Mouse (Mus musculus) limb, embryonic 15.5 days (tissue): ENCODE results near the gene Dlgap1. TPM values are rescaled to one million over a fixed set of nuclear protein-coding genes. Genes with fewer than 3 reads are reported as not detected.

ENCODE experiments used
- ATAC-seq: fragments of 200-750 bp; cut with Nextera tagmentation; 2 replicates; pipeline ENCODE4 v1.8.0; 2017; ENCODE audit warnings: low read depth, moderate TSS enrichment; ENCODE audit not compliant: insufficient number of reproducible peaks, low FRiP score, low TSS enrichment
- H3K27ac ChIP-seq: fragments of 300-500 bp; sonication (generic); 2 replicates; pipeline ENCODE4 v1.5.1; 2015; ENCODE audit warnings: moderate library complexity, mild to moderate bottlenecking, inconsistent platforms
- H3K27me3 ChIP-seq: fragments of 300-500 bp; sonication (generic); 2 replicates; pipeline ENCODE4 v1.6.1; 2015; ENCODE audit warnings: inconsistent platforms
- H3K36me3 ChIP-seq: fragments of 300-500 bp; sonication (generic); 2 replicates; pipeline ENCODE4 v1.6.1; 2015; ENCODE audit warnings: inconsistent platforms
- H3K4me1 ChIP-seq: fragments of 300-500 bp; sonication (generic); 2 replicates; pipeline ENCODE4 v1.6.1; 2015; ENCODE audit warnings: inconsistent platforms
- H3K4me2 ChIP-seq: fragments of 300-500 bp; sonication (generic); 2 replicates; pipeline ENCODE4 v1.6.1; 2015; ENCODE audit warnings: mild to moderate bottlenecking, inconsistent platforms
- H3K4me3 ChIP-seq: fragments of 300-500 bp; sonication (generic); 2 replicates; pipeline ENCODE4 v1.5.1; 2015; ENCODE audit warnings: mild to moderate bottlenecking, inconsistent platforms
- H3K9ac ChIP-seq: fragments of 300-500 bp; sonication (generic); 2 replicates; pipeline ENCODE4 v1.6.1; 2015; ENCODE audit warnings: inconsistent platforms
- H3K9me3 ChIP-seq: fragments of 300-500 bp; sonication (generic); 2 replicates; pipeline ENCODE4 v1.6.1; 2016; ENCODE audit warnings: inconsistent platforms
- WGBS: fragments of 180-500 bp; shearing (Covaris S2); methylation state at CpG from one replicate; pipeline ENCODE4 v1.1.7; 2015; 5-methylcytosine and 5-hydroxymethylcytosine counted together
- polyA plus RNA-seq: library from polyadenylated mRNA; unstranded; fragments of >200 nt; fragmentation: Nextera tagmentation; extraction: Ambion mirVana; gene quantifications from 2 replicates; pipeline ENCODE4 v1.2.1, GENCODE M21; 2015

Gene Dlgap1
- polyA plus RNA-seq, 1 experiment from 2014 or later = 3.1 TPM

DNA sequence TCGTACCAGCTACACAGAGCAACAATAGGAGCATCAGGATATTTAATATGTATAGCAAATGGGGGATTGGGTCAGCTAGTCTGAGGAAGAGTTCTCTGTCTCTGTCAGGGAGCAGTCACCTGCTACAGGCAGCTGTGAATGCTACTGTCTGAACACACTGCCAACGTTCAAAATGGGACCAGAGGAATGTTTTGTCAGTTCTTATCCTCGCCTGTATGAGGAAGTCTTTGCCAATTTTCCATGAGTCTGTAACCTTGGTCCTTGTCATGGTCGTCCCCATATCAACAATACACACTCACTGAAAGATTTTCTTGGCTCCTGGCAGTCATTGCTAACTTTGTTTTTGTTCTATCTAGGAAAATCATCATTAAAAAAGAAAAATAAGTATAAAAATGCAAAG is 51.5 kb downstream of the Dlgap1 start:
- Histone ChIP-seq H3K4me3 (no peak overlapping the region), H3K9ac (no peak overlapping the region), H3K36me3 (no peaks in the 10 kb centered on the region), H3K9me3 (no peaks in the 10 kb centered on the region), H3K27me3 (no peaks in the 10 kb centered on the region), H3K27ac (no peak overlapping the region), H3K4me1 (no peaks in the 10 kb centered on the region), H3K4me2 (no peak overlapping the region)
- ATAC-seq = no peak
- 73% methylated on average over 4 of the region's 4 CpGs for WGBS

DNA sequence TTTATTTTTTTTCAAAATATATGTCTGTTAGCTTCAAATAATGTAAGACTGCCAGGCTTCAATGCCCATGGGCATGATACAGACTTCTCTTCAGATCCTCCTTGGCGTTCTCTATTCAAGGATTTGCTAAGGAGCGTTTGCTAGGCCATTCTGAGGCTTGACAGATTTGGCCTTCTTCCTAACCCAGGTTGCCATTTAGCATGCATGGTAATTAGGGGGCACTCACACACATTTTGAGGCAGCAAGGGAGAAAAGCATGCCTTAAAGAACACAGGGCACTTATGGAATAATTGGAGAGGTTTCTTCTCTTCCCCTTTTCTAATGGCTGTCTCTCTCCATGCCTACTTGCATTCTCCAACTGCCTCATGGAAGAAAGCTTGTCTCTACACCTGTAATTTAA is 53.7 kb downstream of the Dlgap1 start:
- H3K27ac ChIP-seq = no peak overlapping the region
- no peak overlapping the region for H3K4me2 ChIP-seq
- no peak for ATAC-seq
- no peaks in the 10 kb centered on the region for H3K27me3 ChIP-seq
- no peaks in the 10 kb centered on the region for H3K36me3 ChIP-seq
- H3K9me3 ChIP-seq = no peaks in the 10 kb centered on the region
- 69% methylated on average over 2 of the region's 2 CpGs for WGBS
- no peaks in the 10 kb centered on the region for H3K4me1 ChIP-seq
- no peak overlapping the region for H3K9ac ChIP-seq
- no peak overlapping the region for H3K4me3 ChIP-seq

DNA sequence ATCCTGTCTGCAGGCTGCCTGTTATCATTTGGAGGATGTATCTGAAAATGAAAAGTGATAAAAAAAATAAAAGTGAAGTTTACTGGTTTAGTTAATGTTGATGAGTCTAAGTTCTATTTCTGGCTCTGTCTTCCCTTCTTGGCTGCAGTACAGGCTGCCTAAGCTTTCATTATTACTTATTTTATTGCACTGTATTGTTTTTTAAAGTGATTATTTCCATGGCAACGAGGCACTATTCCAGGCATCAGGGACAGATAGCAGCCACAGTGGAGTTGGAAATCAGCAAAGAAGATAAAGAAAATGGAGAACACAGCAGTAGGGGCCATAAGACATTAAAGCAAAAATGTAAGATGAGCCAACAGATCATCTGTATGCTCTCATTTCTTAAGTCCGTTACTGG is 66.0 kb downstream of the Dlgap1 start:
- Histone ChIP-seq H3K4me1 (no peaks in the 10 kb centered on the region), H3K9me3 (no peaks in the 10 kb centered on the region), H3K9ac (no peak overlapping the region), H3K27ac (no peak overlapping the region), H3K4me3 (no peak overlapping the region), H3K4me2 (no peak overlapping the region), H3K27me3 (no peaks in the 10 kb centered on the region), H3K36me3 (no peaks in the 10 kb centered on the region)
- ATAC-seq = no peak
- WGBS = 63% methylated on average over 2 of the region's 2 CpGs

DNA sequence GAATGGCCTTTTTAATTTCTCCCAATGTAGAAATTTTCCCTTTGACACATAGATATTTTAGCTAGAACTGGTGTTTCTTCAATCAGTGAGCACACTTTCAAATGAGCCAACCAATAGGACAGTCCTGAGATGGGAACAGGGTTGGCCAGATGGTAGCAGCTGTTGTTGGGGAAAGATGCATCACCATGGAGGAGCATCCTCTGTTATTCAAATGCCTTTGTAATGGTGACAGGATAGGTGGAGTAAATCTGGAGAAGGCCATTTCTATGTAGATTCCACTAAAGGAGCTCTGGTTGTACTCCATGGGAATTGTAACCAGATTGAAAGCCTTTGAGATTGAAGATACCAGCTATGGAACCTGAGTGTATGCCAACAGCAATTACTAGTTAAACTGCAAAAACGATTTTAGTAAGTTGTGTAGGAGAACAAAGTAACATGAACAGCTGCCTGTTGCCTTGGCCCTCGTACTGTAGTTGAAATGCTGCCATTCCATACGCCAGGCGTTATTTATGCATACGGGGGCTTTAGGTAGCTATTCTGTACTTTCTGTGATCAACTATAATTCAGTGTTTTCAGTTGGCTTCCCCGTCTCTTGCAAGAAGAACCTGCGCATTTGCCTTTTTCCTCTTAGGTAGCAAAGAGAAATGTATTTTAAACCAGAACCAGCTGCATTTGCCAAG is 72.0 kb downstream of the Dlgap1 start:
- H3K27me3 ChIP-seq = no peaks in the 10 kb centered on the region
- H3K4me1 ChIP-seq = no peaks in the 10 kb centered on the region
- no peak overlapping the region for H3K9ac ChIP-seq
- H3K4me2 ChIP-seq = no peak overlapping the region
- H3K36me3 ChIP-seq = no peaks in the 10 kb centered on the region
- WGBS = 52% methylated on average over 7 of the region's 7 CpGs
- H3K9me3 ChIP-seq = no peaks in the 10 kb centered on the region
- no peak overlapping the region for H3K4me3 ChIP-seq
- H3K27ac ChIP-seq = no peak overlapping the region
- ATAC-seq = no peak

DNA sequence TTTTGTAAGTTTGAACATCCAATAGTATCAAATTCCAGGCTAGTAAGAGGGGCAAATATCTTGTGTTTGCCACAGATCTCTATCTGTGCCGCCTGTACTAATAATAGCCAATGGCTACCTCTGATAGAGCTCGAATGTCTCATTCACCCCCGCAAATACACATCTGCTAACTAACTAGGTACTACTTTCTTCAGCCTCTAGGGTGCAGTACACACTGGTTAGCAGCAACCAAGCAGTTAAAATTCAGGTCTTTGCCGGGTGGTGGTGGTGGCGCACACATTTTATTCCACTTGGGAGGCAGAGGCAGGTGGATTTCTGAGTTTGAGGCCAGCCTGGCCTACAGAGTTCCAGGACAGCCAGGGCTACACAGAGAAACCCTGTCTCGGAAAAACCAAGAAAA is 99.4 kb downstream of the Dlgap1 start:
- H3K27ac ChIP-seq = no peak overlapping the region
- 78% methylated on average over 6 of the region's 6 CpGs for WGBS
- no peaks in the 10 kb centered on the region for H3K4me1 ChIP-seq
- no peak overlapping the region for H3K4me2 ChIP-seq
- no peaks in the 10 kb centered on the region for H3K36me3 ChIP-seq
- ATAC-seq = no peak
- no peaks in the 10 kb centered on the region for H3K9me3 ChIP-seq
- H3K9ac ChIP-seq = no peak overlapping the region
- H3K27me3 ChIP-seq = no peaks in the 10 kb centered on the region
- H3K4me3 ChIP-seq = no peak overlapping the region

DNA sequence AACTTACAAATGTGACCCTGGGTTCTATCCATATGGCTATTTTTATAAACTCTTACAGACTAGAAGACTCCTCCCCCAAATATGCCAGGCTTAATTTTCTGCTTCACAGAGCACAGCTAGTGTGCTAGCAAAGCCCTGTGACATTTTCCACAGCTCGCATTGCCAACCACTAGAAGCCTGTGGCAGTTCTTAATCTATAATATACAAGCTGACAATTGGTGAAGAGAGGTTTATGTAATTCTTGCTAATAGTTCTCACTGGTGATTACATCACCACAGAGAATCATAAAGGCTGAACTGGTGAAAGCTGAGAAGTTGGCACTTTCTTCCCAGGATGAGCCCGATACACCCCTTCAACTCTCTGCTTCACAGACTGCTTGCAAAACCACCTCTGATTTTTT is 103.2 kb downstream of the Dlgap1 start:
- WGBS = 59% methylated on average over 2 of the region's 2 CpGs
- Histone ChIP-seq H3K9ac (no peak overlapping the region), H3K36me3 (no peaks in the 10 kb centered on the region), H3K4me2 (no peak overlapping the region), H3K4me1 (no peaks in the 10 kb centered on the region), H3K27ac (no peak overlapping the region), H3K27me3 (no peaks in the 10 kb centered on the region), H3K4me3 (no peak overlapping the region), H3K9me3 (no peaks in the 10 kb centered on the region)
- ATAC-seq = no peak

DNA sequence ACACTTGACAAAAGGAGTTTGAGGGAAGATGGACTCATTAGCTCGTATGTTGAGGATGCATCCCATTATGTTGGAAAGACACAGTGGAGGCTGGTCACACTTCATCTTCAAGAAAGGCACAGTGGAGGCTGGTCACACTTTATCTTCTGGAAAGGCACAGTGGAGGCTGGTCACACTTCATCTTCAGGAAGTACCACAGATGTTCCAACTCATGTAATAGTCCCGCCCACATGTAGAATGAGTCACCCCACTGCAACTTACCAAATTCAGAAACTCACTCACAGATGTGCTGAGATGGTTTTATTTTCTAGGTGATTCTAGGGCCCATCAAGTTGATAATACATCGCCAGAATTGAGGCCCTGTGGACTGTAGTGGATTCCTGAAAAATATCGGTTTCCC is 119.3 kb downstream of the Dlgap1 start:
- no peaks in the 10 kb centered on the region for H3K27me3 ChIP-seq
- H3K4me3 ChIP-seq = no peak overlapping the region
- no peaks in the 10 kb centered on the region for H3K36me3 ChIP-seq
- no peak overlapping the region for H3K4me2 ChIP-seq
- whole genome bisulfite sequencing = 89% methylated on average over 4 of the region's 4 CpGs
- ATAC-seq = no peak
- no peaks in the 10 kb centered on the region for H3K4me1 ChIP-seq
- H3K9ac ChIP-seq = no peak overlapping the region
- no peak overlapping the region for H3K27ac ChIP-seq
- H3K9me3 ChIP-seq = no peaks in the 10 kb centered on the region

DNA sequence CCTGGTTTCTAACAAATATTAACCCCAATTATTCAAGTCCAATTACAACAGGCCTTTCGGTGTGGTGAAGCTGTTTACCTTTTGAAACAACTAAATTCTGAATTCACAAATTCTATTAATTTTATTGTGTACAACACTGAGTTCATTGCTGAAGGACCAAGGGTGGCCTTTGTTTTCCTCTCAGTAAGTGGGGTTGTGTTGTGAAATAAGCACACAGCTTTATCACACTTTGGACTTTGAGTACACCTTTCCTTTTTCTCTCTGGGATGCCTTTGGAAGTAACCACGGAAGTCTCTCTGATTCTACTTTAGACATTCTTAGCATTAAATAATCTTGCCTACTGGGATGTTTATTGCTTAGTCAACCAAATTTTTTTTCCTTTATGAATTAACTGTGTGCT is 121.9 kb downstream of the Dlgap1 start:
- no peaks in the 10 kb centered on the region for H3K27me3 ChIP-seq
- H3K36me3 ChIP-seq = no peaks in the 10 kb centered on the region
- H3K9ac ChIP-seq = no peak overlapping the region
- H3K4me2 ChIP-seq = no peak overlapping the region
- H3K4me1 ChIP-seq = no peaks in the 10 kb centered on the region
- no peaks in the 10 kb centered on the region for H3K9me3 ChIP-seq
- ATAC-seq = no peak
- 86% methylated on average over 2 of the region's 2 CpGs for WGBS
- H3K27ac ChIP-seq = no peak overlapping the region
- H3K4me3 ChIP-seq = no peak overlapping the region

DNA sequence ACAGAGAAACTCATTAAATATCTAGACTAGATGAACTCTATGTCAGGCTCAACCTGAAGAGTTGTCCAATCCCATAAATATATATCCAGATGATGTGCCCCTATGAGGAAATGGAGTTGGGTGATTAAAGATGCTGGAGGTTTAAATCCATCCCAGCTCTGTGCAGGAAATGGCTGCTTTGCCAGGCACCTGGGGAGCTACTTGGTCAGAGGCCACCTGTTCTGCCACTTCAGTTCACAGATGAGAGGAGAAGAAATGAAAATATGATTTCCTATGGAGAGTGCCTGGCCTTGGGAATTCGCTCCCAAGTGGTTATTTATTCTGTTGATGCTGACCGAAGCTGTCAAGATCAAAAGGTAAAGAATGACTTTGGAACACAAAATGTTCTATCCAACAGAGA is 160.3 kb downstream of the Dlgap1 start:
- H3K27ac ChIP-seq = no peak overlapping the region
- no peaks in the 10 kb centered on the region for H3K4me1 ChIP-seq
- no peak overlapping the region for H3K9ac ChIP-seq
- 80% methylated on average over 2 of the region's 2 CpGs for WGBS
- ATAC-seq = no peak
- H3K27me3 ChIP-seq = no peaks in the 10 kb centered on the region
- no peak overlapping the region for H3K4me2 ChIP-seq
- H3K9me3 ChIP-seq = no peaks in the 10 kb centered on the region
- no peaks in the 10 kb centered on the region for H3K36me3 ChIP-seq
- no peak overlapping the region for H3K4me3 ChIP-seq

DNA sequence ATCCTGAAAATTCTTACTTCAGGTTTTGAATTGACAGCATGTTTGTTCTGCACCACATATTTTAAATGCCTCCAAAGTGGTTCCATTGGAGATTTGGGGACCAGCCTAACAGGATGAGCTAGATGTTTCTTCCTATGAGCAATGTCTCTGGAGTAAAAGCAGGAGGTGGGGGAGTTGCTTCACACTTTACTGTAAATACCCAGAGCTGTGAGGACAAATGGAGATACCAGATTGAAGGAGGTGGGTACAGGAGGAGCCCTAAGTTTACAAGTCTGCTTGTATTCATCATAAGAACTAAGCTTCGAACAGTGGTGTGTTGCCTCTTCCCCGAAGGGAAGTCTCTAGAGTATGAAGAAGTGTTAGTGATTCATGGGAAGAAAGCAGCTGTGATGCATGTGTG is 201.0 kb downstream of the Dlgap1 start:
- 88% methylated on average over 2 of the region's 2 CpGs for WGBS

DNA sequence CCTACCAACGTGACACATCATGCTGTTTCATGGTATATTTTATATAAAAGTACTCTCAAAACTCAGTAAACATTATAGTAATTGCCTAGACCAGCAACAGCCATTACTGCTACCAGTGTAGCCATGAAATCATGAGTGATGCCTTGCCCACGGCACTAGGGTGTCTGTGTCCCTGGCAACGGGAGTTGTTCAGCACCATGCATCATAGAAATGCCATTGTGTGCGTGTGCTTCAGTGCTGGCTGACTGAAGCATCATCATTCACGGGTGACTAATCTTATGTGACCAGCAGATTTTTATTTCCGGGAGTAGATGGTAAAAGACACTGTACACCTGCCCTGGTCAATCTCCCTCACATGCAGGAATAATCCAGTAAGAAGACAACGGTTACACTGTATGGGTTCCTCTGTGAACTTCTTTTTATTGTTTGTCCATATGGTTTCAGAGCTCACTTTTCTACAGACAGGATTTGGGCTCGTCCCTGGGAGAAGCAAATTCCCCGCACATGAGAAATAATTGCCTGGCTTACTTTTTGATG is 203.7 kb downstream of the Dlgap1 start:
- Histone ChIP-seq H3K9me3 (no peaks in the 10 kb centered on the region), H3K4me2 (no peak overlapping the region), H3K4me1 (no peaks in the 10 kb centered on the region), H3K4me3 (no peak overlapping the region), H3K27me3 (no peaks in the 10 kb centered on the region), H3K36me3 (no peaks in the 10 kb centered on the region), H3K9ac (no peak overlapping the region), H3K27ac (no peak overlapping the region)
- 78% methylated on average over 9 of the region's 9 CpGs for WGBS
- ATAC-seq = no peak

More for the DNA sequence above, 201.0 kb downstream of the Dlgap1 start:
- Histone ChIP-seq H3K9ac (no peak overlapping the region), H3K27ac (no peak overlapping the region), H3K4me1 (no peaks in the 10 kb centered on the region), H3K27me3 (no peaks in the 10 kb centered on the region), H3K4me3 (no peak overlapping the region), H3K36me3 (no peaks in the 10 kb centered on the region), H3K4me2 (no peak overlapping the region), H3K9me3 (no peaks in the 10 kb centered on the region)
- no peak for ATAC-seq

DNA sequence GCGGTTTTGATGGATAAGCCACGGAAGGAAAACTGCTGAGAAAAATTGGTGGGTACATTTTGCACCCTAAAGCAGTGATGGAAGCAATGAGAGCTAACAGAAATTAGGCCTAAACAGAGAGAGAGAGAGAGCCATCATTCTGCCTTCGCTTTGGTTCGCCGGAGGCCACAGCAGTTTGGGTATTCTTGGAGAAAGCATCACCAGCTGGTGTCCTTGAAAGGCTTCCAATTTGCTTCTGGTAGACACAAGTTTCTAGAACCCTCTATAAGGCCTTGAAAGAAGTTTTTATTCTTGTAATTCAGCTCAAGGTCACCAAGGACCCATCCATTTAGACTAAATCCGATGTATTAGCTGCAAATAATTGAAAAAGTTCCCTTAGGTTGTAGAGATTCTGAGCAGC is 205.0 kb downstream of the Dlgap1 start:
- WGBS = 87% methylated on average over 6 of the region's 6 CpGs
- H3K27me3 ChIP-seq = no peaks in the 10 kb centered on the region
- no peaks in the 10 kb centered on the region for H3K9me3 ChIP-seq
- H3K27ac ChIP-seq = no peak overlapping the region
- H3K4me3 ChIP-seq = no peak overlapping the region
- no peaks in the 10 kb centered on the region for H3K36me3 ChIP-seq
- no peak overlapping the region for H3K9ac ChIP-seq
- ATAC-seq = no peak
- no peaks in the 10 kb centered on the region for H3K4me1 ChIP-seq
- no peak overlapping the region for H3K4me2 ChIP-seq

DNA sequence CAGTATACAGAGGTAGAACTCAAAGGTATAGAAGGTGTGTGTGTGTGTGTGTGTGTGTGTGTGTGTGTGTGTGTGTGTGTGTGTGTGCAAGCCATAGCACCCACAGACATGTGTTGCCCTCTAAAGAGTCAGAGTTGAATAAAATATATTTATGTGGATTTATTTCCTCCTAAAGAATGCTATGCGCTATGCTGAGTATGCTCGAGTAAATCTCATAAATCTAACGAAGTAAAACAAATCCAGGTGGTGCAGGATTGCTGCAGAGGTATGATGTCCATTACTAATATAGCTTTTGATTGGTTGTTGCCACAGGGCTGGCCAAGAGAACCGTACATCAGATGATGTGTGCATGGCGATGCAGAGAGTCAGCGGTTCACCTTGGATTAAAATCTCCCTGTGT is 222.4 kb downstream of the Dlgap1 start:
- H3K27me3 ChIP-seq = no peaks in the 10 kb centered on the region
- ATAC-seq = no peak
- 43% methylated on average over 6 of the region's 6 CpGs for WGBS

More for the DNA sequence above, 222.4 kb downstream of the Dlgap1 start:
- Histone ChIP-seq H3K4me1 (no peaks in the 10 kb centered on the region), H3K4me3 (no peak overlapping the region), H3K27ac (no peak overlapping the region), H3K4me2 (no peak overlapping the region), H3K9ac (no peak overlapping the region), H3K9me3 (no peaks in the 10 kb centered on the region), H3K36me3 (no peaks in the 10 kb centered on the region)
